Mouse (Mus musculus) forebrain, embryonic 10.5 days (tissue): ENCODE data around the gene Gm14444. TPM values are rescaled to one million over a fixed set of nuclear protein-coding genes. Genes with fewer than 3 reads are reported as not detected.
"Not testable (repeated sequence)": the region's sequence is repeated elsewhere in the genome, so short reads cannot be mapped to it uniquely, and the experiment has no call there.

Experiments used
- DNase-seq: peaks from one replicate; pipeline ENCODE4 v3.0.0-alpha.2; 2017; ENCODE audit warnings: low spot score; ENCODE audit errors: extremely low spot score
- H3K27ac ChIP-seq: fragments of 300-500 bp; sonication (generic); 2 replicates; pipeline ENCODE4 v1.5.1; 2016; ENCODE audit warnings: mild to moderate bottlenecking
- H3K27me3 ChIP-seq: fragments of 300-500 bp; sonication (generic); 2 replicates; pipeline ENCODE4 v1.6.1; 2016; ENCODE audit warnings: mild to moderate bottlenecking; ENCODE audit not compliant: poor library complexity, severe bottlenecking
- H3K36me3 ChIP-seq: fragments of 300-500 bp; sonication (generic); replicated peaks from 2 replicates; pipeline ENCODE4 v1.6.1; 2016; ENCODE audit warnings: mild to moderate bottlenecking, moderate library complexity
- H3K4me1 ChIP-seq: fragments of 300-500 bp; sonication (generic); 2 replicates; pipeline ENCODE4 v1.6.1; 2016
- H3K4me3 ChIP-seq: fragments of 300-500 bp; sonication (generic); 2 replicates; pipeline ENCODE4 v1.5.1; 2016; ENCODE audit warnings: mild to moderate bottlenecking, moderate library complexity
- H3K9me3 ChIP-seq: fragments of 300-500 bp; sonication (generic); 2 replicates; pipeline ENCODE4 v1.6.1; 2016; ENCODE audit warnings: mild to moderate bottlenecking, moderate library complexity
- WGBS: fragments of 180-500 bp; shearing (Covaris S2); methylation state at CpG from one replicate; pipeline ENCODE4 v1.1.7; 2016; 5-methylcytosine and 5-hydroxymethylcytosine counted together
- polyA plus RNA-seq: library from polyadenylated mRNA; unstranded; fragments of >200 nt; fragmentation: Nextera tagmentation; extraction: Ambion mirVana; gene quantifications from 2 replicates; pipeline ENCODE4 v1.2.1, GENCODE M21; 2016

Gene Gm14444
- not detected in 2 replicates for polyA plus RNA-seq

DNA sequence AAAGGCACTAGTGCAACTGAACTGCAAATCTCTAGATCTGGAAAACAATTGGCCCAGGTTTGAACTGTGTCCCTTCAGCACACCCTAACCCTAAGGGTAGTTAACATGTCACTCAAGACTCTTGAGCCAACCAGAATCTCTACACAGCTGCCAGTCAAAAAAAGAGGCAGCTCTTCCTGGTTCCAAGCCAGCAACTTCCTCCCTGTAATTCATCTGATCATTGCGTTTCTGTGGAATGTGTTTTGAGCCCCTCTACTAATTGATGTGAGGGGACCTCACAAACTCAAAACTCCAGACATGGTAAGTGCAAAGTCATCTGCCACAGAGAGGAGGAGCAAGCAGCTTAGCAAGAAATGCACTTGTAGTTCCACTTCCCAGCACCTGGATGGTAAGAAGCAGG lies at the start of gene Gm14444:
Gene Gm14444 (plus strand): TSS at position 220 of the 400 bp plus-strand sequence.
- not testable (repeated sequence) for H3K36me3 ChIP-seq, DNase-seq, H3K4me1 ChIP-seq, H3K9me3 ChIP-seq, H3K4me3 ChIP-seq, H3K27me3 ChIP-seq, H3K27ac ChIP-seq
- 74% methylated on average over 1 of the region's 1 CpGs for WGBS

DNA sequence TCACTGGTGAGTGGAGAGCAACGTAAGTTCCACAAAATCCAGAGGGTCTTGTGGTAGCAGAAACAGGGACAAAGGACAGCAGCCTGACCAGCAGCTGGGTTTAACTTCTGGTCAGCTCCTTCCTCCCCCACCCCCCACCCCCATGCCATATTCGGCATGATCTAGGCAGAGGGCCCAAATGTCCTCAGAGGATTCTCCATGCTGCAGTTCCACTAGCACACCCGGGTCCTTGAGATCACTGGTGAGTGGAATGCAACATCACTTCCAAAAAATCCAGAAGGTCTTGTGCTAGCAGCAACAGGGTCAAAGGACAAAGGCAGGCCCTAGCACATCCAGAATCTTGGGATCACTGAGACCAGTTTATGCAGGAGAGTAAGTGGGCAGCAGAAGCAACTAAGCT lies 44.6 kb upstream of the Gm14444 start:
- WGBS: 87% methylated on average over 3 of the region's 3 CpGs
- H3K27me3 ChIP-seq, H3K4me3 ChIP-seq, H3K4me1 ChIP-seq, H3K9me3 ChIP-seq, DNase-seq, H3K27ac ChIP-seq, H3K36me3 ChIP-seq: not testable (repeated sequence)

DNA sequence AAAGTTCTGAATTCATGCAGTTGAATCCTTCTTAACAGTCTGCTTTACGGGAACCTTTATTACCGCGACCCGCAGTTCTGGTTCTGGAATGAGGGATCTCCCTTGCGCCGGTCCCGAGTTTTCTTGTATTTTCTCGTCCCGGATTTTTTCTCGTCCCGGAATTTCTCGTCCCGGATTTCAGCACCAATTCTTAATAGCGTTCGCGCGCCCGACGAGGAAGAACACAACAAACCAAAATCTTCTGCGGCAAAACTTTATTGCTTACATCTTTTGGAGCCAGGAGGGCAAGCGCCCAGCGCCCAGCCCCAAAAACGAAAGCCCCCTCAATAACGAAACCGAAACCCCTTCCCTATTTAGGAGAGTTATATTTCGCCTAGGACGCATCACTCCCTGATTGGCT lies 34.2 kb downstream of the Gm14444 start:
- DNase-seq: not testable (repeated sequence)
- 95% methylated on average over 27 of the region's 27 CpGs for WGBS

DNA sequence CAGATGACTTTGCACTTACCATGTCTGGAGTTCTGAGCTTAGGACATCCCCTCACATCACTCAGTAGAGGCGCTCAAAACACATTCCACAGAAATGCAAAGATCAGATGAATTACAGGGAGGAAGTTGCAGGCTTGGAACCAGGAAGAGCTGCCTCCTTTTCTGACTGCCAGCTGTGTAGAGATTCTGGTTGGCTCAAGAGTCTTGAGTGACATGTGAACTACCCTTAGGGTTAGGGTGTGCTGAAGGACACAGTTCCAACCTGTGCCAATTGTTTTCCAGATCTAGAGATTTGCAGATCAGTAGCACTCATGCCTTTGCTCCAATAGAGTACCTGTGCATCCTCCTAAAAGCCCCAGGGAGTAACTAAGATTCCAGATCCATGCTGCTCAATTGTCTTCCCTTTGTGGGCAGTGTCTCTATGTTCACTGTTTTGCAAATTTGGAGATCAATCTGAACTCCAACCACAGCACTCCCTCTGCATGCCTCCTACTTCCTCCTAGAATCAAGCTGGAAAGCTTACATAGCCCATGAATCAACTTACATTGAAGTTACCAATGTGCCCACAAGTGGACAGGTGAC lies 57.7 kb downstream of the Gm14444 start, which contains the start of gene Gm14393:
Gene Gm14393 (minus strand): TSS at position 101 of the 581 bp plus-strand sequence.
- not testable (repeated sequence) for H3K4me1 ChIP-seq, H3K27me3 ChIP-seq, H3K9me3 ChIP-seq, H3K4me3 ChIP-seq, H3K36me3 ChIP-seq, H3K27ac ChIP-seq, DNase-seq
- WGBS: 72% methylated on average over 1 of the region's 1 CpGs

More for the DNA sequence above, 34.2 kb downstream of the Gm14444 start:
- H3K36me3 ChIP-seq, H3K4me1 ChIP-seq, H3K4me3 ChIP-seq, H3K27me3 ChIP-seq, H3K27ac ChIP-seq, H3K9me3 ChIP-seq: not testable (repeated sequence)

Other genes starting within 250 kb of the Gm14444 start
- 8.1 and 8.8 TPM in 2 replicates for gene Edn3, start 249.6 kb upstream of the Gm14444 start, polyA plus RNA-seq
- gene Gm14393, start 57.5 kb downstream of the Gm14444 start, polyA plus RNA-seq: 0.42 and 1.3 TPM in 2 replicates
- 7.4 and 10.0 TPM in 2 replicates for gene Gm14399, start 131.8 kb downstream of the Gm14444 start, polyA plus RNA-seq
- gene Gm14443, start 165.6 kb downstream of the Gm14444 start, polyA plus RNA-seq: 0.88 and 0.92 TPM in 2 replicates
- gene Gm14391, start 196.7 kb downstream of the Gm14444 start, polyA plus RNA-seq: 3.3 and 7.2 TPM in 2 replicates